Mouse (Mus musculus) neutrophil, adult 5-6 weeks (primary cell): ENCODE data around the gene Lrmda. TPM values are rescaled to one million over a fixed set of nuclear protein-coding genes. Genes with fewer than 3 reads are reported as not detected.

Experiments
- ATAC-seq: fragments of 151-379, 151-347 bp; 2 replicates; pipeline ENCODE4 v1.8.0; 2017; ENCODE audit warnings: mild to moderate bottlenecking, moderate TSS enrichment; ENCODE audit not compliant: insufficient number of reproducible peaks, poor library complexity, low FRiP score, severe bottlenecking; ENCODE audit errors: extremely low read depth
- total RNA-seq: library from RNA; stranded (forward); fragments of 200-1000 nt; gene quantifications from 2 replicates; pipeline ENCODE4 v1.2.3, GENCODE M21; 2017

The Lrmda gene
- total RNA-seq, 1 experiment from 2014 or later = 5.2 TPM

DNA sequence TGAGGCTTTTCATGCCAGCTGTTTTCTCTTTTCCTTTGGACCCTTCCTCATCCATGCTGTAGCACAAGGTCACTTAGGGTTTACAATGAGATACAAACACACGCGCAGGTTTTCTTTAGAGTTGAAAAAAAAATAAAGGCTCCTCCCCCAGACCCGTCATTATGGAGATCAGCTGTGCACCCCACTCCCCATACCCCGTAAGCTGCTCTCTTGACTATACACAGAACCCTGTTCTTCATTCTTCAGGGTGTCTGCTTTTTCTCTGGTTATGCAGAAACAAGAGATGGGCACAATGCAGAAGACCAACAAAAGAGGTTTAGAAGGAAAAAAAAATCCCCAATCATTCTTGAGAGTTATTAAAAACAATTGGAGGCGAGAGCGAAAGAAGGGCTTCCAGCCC lies 16.8 kb downstream of the Lrmda start:
- no peak for ATAC-seq

DNA sequence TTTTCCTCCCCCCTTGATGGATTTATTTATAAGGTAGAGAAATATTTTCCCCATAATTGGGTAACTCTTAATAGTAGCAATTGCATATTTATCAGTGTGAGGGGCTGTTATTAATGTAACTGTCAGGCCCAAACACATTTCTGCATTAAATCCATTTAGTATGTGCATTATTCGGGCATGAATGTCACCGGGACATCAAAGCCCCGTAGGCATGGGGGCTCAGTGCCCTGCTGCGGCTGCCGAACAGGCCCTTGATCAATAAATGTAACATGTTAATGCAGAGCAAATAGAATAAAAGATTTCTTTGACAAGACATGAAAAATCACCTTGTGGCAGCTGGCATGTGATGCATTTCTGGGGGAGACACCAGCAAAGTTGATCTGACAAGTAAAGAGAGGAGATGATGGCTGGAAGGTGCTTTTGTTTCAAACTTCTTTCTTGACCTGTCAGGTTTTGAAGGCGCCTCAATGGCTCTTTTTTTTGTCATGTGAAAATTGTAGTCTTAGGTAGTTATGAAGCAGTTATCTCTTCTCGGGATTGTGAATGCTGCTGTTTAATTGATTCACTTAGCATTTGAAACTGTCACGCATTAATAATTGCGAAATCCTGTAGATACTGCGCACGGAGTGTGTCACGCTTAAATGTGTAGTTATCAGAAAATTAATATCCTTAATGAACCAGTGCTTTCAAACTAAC lies 17.4 kb downstream of the Lrmda start:
- no peak for ATAC-seq

DNA sequence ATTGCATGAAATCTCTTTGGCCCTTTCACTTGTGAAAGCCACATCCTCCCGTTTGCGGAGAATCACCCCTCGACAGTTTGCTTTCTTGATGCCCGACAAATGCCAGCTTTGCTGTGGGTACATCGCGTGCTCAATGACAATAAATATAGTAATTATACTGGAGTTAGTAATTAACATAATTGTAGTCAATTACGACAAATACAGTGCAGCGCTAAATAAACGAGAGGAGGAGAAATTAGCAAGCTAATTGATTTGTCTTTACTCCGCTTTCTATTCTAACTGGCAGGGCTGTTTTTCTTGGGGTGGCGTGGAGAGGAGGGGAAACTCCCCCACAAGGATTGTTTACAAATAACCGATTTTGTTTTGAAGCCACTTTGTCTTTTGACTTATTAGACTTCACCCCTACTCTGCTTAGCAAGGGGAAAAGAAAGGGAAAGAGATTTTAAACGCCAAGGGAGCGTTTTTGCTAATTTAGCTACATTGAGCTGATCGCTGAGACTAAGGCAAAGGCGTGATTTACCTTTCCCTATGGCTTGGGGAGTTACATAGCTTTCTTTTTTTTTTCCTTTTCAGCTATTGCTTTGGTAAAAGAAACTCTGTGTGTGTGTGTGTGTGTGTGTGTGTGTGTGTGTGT lies 18.1 kb downstream of the Lrmda start:
- no peak for ATAC-seq

DNA sequence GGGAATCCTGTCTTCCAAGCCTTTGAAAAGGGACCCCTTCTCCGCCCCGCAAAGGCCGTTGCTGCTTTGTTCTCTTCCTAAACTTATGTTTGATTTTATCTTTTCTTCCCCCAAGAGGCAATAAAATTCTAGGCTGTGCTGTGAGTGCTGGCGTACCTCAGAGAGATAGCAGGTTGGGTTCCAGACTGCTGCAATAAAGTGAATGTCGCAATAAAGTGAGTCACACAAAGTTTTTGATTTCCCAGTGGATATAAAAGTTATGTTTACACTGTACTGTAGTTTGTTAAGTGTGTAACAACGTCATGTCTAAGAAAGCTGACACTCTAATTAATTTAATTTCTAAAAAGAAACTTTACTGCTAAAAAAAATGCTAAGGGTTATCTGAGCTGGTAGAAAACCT lies 22.6 kb downstream of the Lrmda start:
- ATAC-seq = no peak

DNA sequence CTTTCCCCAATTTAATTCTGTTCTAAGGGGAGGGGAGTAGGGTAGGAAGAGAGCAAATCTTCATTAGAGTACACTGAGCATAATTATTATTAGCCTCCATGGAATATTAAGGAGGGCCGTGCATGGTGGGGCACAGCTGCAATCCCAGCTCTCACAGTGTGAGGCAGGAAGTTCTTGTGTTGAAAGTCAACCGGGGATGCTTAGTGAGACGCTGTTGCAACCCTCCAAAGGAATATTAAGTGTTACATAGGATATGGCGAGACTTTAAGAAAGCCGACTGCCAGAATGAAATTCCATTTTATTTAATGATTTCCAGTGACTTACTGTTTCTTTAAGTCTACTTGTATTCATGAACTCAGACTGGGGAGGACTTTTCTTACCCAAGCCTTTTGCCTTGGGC lies 23.9 kb downstream of the Lrmda start:
- no peak for ATAC-seq

DNA sequence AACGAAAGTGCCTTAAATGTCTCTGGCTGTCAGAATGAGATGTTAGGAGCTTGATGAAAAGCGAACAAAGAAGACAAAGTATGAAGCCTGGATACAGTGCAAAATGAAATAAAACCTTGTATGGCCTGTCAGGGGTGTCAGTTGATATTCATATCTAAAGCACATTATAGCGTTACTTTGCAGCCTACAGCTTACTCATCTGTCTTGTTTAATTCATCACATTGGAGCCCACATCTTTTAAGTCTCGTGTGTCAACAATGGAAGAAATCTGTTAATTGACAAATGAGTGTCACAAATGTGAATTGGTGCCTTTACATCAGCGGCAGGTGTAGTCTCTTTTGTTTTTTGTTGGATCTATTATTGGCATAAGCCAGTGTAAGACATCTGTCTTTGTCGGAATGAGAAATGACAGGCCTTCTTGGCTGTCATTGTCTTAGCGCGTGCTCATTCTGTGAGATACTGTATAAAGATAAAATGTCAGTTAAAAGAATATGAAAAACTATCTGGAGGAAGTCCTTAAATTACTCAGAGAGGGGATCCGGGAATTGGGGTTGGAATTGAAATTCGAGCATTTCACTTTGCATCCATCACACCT lies 26.8 kb downstream of the Lrmda start:
- ATAC-seq = no peak

DNA sequence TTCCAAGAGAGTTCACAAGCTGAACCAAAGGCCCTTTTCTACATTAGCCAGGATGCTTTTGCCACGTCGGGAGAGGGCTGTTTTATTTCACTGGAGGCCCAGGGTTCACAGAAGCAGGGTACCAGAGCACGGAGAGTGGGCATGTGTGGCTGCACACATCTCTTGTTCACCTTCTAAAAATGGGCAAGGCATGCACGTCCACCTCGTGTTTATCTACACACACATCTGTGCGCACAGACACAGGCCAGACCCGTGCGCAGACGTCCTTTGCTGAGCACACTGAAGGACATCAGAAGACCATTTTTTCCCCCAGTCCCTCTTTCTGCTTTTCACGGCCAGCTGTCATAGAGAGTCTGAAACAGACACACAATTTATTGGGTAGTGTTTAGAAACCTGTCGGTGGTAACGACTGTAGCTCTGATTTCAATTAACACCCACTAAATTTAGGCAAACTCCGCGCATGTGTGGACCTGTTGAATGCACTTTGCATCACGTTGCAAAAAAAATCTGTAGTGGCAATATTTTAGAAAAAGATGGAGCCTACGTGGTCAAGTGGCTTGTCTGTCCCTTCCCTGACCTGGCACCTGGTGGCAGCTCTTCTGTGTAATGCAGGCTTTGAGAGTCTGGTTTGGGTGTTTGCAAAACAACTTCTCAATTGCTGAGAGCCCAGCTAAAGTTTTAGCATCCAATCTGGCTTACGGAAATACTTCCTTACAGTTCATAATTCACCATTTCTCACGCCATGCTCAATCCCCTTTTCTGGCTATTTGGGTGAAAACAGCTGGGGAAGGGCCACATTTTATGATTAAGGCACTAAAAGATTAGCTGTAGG lies 28.8 kb downstream of the Lrmda start:
- ATAC-seq = no peak

DNA sequence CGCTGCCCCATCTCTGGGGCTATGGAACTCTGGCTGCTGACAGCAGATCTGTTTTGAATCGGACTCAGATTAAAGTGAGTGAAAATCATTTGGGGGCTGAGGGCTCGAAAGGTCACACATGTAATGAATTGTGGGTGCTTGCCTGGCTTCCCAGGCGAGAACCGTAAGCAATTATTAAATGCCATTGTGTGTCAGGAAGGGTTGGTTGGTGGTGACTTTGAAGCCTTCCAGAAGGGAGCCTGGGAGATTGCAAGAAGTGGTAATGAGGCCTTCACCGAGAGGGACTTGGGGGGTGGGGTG lies 29.3 kb downstream of the Lrmda start:
- ATAC-seq = no peak

DNA sequence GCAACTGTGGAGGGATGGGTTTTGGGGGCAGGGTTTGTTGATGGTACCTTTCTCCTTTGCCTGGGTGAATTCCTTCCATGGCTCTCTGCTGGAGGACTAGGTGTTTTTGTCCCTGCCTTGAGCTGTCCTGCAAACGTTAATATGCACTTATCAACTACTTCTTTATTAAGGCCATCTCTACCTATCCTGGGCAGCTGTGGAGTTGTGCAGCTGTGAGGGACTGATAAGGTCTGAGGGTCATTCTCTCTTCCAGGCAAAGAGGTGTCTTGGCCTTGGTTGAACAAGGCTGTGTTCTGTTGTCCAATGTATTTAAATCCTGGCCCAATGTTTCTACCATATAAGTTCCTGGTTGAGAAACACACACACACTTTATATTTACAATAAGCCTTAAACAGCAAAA lies 29.8 kb downstream of the Lrmda start:
- ATAC-seq = no peak

DNA sequence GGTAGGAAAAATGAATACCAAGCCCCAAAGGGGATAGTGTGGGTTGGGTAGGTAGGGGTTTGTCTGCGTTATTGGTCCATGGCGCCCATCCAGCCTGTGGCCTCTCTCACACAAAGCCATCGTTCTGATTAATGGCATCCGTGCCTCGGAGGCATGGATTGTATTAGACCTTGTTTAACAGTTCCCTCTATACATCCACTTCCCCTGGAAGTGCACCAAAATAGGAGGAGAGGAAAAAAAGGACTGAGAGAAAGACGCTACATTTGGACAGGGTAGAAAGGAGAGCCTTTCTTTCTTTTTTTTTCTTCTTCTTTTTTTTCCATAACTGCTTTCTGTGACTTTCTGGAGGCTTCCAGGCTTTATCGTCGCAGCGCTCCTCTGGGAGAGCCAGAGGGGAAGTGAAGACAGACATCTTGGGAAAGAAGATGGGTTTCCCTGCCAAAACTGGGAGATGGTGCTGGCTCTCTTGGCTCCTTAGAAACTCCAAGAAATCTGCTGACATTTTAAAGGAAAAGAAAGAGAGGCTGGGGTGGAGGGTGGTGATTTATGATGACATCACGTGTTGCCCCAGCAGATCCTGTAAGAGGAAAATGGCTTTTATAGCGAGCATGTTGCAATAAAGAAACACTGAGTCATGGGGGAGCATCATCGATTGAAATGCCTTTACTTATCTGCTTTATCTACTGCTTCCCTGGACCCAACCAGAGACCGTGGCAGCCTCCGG lies 32.6 kb downstream of the Lrmda start:
- ATAC-seq = no peak

DNA sequence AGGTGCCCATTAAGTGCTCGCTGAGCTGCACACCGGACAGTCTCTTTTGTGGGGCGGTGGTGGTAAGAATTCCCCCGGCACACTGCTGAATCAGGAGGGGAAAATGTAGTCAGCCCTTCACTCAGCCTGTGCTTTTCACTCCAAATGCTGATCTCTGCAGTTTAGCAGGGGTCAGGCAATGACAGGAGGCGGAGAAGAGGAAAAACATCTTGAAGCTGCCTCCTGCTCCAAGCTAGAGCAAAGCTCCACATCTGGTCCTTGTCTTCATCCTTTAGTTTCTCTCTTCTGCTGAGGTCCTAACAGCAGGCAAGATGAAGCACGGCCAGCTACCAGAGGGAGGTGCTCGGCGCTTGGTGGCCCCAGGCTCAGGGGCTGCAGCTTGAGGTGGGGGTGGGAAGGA lies 36.1 kb downstream of the Lrmda start:
- no peak for ATAC-seq

DNA sequence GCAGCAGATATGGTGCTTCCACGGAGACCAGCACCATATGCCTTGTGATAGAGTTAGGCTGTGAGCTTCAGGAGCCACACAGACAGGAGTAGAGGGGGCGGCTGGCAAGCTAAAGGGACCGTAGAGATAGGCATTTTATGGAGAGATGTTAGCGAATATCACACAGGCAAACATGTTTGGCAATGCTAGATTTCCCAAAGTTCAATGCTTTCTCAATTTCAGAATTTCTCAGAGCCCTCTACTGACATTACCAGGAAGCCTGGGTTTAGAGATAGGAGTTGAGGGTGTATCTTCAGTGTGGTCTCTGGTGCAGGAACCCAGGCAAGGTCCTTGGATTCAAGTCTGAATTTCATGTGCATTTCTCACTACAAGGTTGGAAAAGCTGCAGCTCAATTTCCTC lies 36.7 kb downstream of the Lrmda start:
- ATAC-seq = no peak

DNA sequence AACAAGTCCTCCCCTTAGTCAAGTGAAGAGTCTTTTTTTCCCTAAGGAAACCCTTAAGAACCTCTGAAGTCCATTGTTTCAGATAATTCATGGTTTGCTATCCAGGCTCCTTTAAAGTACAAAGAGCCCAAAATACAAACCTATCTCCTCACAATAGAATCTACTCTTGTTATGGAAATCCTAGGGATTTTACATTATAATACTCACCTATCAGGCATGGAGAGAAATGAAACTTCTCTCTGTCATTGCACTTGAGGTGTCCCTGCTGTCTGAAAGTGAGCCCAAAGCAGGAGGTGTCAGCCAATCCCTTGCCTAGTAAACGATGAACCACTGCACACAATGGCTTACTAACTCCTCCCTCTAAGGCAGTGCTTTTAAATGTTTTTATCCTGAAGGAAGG lies 39.2 kb downstream of the Lrmda start:
- no peak for ATAC-seq

DNA sequence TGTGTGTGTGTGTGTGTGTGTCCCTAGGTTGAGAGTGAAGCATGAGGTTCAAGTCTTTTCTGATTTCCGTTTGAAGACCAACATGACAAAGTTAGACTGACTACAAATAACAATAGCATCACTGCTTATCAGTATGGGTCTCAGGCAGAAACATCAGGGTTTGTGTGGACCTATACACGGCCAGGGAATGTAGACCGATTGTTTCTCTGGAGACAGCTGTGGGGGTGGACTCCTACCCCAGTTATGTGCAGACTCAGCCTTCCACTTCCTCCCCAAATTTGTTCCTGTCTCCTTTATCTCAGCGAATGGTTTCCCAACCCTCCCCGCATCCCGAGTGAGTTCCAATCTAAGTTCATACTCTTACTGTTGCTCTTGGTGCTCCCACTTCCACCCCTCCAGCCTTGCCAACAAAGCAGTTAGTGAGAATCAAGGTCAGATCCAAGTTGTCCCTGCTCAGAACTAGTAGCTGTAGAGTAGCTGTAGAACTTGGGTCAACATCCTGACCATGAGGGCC lies 39.9 kb downstream of the Lrmda start:
- ATAC-seq = no peak

DNA sequence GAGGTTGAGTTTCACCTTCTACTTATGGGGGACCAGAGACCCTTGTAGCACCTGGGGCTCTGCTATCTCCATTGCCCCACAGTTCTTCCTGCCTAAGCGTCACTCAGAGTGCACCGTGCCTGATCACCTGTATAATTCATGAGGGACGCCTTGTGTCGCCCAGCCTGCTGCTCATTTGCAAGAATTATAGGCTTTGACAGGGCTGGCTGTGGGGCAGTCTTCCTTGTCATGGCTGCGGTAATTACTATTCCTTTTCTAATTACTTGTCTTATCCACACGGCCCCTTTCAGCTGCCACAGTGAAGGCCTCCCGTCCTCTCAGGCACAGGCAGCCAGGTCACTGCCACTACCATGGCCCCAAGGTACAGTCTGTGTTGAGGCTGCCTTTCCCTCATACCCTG lies 41.3 kb downstream of the Lrmda start:
- ATAC-seq = no peak

DNA sequence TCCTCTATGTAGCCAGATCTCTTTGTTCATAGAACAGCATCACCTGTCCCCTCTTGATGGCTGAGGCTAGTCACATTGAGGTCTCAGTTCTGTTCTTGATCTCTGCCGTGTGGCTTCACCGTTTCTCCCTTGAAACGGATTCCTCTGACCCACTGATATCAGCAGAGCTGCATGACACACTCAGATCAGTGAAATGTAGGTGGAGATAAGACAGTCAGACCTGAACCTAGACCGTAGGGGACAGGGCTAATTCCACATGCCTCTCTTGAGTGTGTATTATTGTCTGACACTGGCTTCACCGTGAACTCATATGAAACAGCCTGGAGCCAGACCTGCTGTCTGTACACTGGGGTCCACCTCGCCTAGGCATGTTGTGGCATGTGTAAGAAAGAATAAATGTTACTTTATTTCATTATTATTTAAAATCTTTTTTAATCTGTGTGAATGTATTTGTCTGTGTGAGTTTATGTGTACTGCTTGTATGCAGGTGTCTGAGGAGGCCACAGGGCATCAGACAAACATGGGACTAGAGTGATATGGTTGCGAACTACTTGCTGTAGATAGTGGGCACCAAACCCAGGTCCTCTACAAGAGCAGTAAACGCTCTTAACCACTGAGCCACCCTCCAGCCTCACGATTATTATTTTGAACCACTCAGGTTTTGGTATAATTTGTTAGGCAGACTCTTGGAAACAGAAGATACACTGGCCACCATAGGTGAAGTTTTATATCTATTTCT lies 42.8 kb downstream of the Lrmda start:
- ATAC-seq = no peak

DNA sequence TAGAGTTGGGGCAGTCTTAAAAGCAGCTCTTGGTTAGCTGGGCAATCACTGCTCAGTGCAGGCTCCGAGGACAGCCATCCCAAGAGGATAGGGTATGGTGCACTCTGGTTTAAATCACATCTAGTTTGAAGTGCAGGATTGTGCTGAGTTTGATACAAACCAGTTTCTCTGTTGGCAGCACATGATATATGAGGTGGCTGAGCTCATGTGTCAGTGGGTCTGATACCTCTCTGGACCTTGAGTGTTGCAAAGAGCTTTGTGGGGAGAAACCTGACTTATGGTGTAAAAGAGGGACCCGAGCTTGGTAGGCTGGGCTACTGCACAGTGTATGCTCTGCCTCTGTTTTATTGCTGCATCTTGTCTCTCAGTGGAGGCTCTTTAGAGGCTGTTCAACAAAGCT lies 49.7 kb downstream of the Lrmda start:
- no peak for ATAC-seq

DNA sequence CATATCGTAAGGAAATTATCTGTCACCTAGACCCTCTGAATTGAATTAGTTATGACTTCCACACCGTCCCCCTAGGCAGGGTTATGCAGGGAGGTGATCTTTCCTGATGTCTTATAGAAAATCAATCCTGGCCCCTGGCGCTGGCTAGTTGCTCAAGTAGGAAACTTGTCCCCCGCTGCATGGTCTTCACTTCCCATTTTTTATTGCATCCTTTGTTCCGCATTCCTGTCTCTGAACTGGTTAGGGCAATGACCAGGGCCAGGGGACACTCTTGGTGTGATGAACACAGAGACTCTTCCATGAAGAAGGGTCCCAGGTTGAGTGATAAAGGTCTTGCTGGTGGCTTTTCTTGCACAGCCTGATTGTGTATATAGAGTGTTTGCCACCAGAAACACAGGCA lies 53.9 kb downstream of the Lrmda start:
- no peak for ATAC-seq

DNA sequence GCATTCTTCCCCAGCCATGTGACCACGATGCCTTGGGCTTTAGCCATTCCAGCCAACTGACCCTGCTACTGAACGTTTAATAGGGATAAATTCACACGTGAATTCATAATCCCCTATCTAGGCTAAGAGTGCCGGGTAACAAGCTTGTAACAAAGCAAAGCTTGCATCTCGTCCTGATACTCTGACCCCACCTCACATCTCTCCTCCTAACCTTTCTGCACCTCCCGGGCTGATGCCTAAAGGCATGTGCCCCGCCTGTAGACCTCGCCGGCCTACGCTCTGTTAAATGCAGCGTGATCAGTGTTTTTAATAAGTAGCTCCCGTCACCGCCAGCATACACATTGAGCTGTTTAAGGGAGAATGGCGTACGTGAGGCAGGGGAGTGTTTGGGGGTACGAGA lies 54.7 kb downstream of the Lrmda start:
- no peak for ATAC-seq
